Mouse (Mus musculus): ENCODE data around the gene Irak1bp1. TPM values are rescaled to one million over a fixed set of nuclear protein-coding genes. Genes with fewer than 3 reads are reported as not detected.

Gene Irak1bp1
- total RNA-seq, 2 experiments from 2014 or later, result 16.6 to 18.6 TPM

GRCm38 (mm10) chr9:82835921-82836320 is 6.6 kb downstream of the Irak1bp1 start:
- intact Hi-C loops (cut with DNase I), result no loop called here
- no peak for TF ChIP-seq CTCF (IDR thresholded peaks at IDR 0.05)
- Histone ChIP-seq H3K4me3 (no peak overlapping the region), H3K27ac (no peak overlapping the region)
- DNase-seq (ENCODE audit: extremely low spot score in 1 of 2, low spot score in 2 of 2), result no peak

DNA sequence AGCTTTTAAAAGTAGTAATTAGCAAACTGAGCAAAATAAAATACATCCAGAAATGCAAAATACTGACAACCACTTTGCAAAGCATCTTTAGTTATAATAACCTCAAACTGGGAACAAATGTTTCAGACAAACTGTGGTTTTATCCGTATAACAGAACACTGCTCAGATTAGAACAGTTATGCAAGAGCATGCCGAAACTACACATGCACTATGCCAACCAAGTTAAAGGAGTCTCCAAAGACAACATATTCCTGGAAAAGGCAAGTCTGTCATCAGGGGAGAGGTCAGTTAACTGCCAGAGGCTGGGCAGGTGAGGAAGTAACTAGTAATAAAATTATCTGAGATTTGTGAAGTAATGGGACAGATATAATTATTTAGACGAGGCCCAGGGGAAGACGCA is 13.3 kb downstream of the Irak1bp1 start:
- no peak overlapping the region for H3K27ac ChIP-seq
- TF ChIP-seq CTCF (IDR thresholded peaks at IDR 0.05), result no peak
- intact Hi-C loops (cut with DNase I), result no loop called here
- no peak for DNase-seq (ENCODE audit: extremely low spot score in 1 of 2, low spot score in 2 of 2)
- H3K4me3 ChIP-seq, result no peak overlapping the region

DNA sequence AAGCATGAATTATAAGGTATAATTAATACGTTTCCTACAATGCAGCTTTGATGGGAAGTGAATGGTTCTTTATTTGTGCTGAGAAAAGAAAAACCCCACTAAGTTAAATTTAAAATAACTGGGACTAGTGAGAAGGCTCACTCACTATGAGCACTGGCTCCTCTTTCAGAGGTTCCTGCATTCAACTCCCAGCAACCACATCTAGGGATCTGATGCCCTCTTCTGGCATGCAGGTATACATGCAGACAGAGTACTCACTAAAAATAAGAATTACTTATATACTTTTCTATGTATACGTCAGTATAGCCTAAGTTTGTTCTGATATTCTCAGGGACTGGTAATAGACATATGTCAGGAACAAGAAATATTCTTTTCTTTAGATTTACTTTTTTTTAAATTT is 24.7 kb downstream of the Irak1bp1 start:
- no peak overlapping the region; the same call in 1 of the 2 replicates for H3K27ac ChIP-seq
- TF ChIP-seq CTCF (IDR thresholded peaks at IDR 0.05), result peak; percentile 63
- no peak for DNase-seq (ENCODE audit: extremely low spot score in 1 of 2, low spot score in 2 of 2)
- H3K4me3 ChIP-seq, result no peak overlapping the region
- intact Hi-C loops (cut with DNase I), result no loop called here

GRCm38 (mm10) chr9:82854973-82855614 is 25.8 kb downstream of the Irak1bp1 start:
- TF ChIP-seq CTCF (IDR thresholded peaks at IDR 0.05), result no peak
- DNase-seq (ENCODE audit: extremely low spot score in 1 of 2, low spot score in 2 of 2), result peak in 1 of 2 experiments; percentile 31
- H3K4me3 ChIP-seq, result no peak overlapping the region
- intact Hi-C loops (cut with DNase I), result no loop called here
- peak overlapping the region; percentile 55 for H3K27ac ChIP-seq

GRCm38 (mm10) chr9:82856241-82856640 is 26.9 kb downstream of the Irak1bp1 start:
- intact Hi-C loops (cut with DNase I), result no loop called here
- DNase-seq (ENCODE audit: extremely low spot score in 1 of 2, low spot score in 2 of 2), result no peak
- Histone ChIP-seq H3K4me3 (no peak overlapping the region), H3K27ac (no peak overlapping the region)
- TF ChIP-seq CTCF (IDR thresholded peaks at IDR 0.05), result no peak

DNA sequence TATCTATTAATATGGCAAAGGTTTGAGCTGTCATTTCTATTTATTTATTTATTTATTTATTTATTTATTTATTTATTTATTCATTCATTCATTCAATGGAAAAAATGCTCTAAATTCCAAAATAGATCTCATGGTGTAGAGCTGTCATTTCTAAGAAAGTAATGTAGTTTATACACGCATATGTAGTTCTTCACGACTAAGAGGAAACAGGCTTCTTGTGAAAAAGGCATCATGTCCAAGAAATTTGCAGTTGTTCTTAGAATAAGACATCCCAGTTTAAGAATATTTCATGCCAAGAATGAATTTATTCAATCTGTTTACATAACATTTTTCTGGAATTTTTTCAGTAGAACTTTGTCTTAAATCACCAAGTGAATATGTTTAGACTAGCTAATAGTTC is 31.5 kb downstream of the Irak1bp1 start:
- TF ChIP-seq CTCF (IDR thresholded peaks at IDR 0.05), result no peak
- no peak overlapping the region; the same call in 1 of the 2 replicates for H3K27ac ChIP-seq
- DNase-seq (ENCODE audit: extremely low spot score in 1 of 2, low spot score in 2 of 2), result no peak
- H3K4me3 ChIP-seq, result no peak overlapping the region
- intact Hi-C loops (cut with DNase I), result no loop called here

DNA sequence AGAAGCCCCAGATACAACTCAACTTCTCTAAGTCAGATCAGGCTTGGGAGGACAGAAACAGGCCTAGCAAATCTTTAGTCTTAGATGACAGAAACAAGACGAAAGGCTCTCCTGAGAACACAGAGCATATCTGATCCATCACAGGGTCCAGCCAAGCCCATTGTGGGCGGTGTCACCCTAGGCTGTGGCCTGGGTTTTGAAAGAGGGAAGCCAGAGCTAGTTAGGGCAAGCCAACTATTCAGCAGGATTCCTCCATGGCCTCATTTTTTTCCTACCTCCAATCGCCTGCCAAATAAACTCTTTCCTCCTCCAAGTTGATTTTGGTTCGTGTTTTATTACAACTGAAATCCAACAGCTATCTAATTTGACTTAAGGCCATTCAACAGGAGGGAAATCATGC is 32.0 kb downstream of the Irak1bp1 start:
- no peak overlapping the region for H3K4me3 ChIP-seq
- H3K27ac ChIP-seq, result peak overlapping the region; percentile 2; the same call in 1 of the 2 replicates
- no peak for DNase-seq (ENCODE audit: extremely low spot score in 1 of 2, low spot score in 2 of 2)
- TF ChIP-seq CTCF (IDR thresholded peaks at IDR 0.05), result no peak
- intact Hi-C loops (cut with DNase I), result no loop called here

DNA sequence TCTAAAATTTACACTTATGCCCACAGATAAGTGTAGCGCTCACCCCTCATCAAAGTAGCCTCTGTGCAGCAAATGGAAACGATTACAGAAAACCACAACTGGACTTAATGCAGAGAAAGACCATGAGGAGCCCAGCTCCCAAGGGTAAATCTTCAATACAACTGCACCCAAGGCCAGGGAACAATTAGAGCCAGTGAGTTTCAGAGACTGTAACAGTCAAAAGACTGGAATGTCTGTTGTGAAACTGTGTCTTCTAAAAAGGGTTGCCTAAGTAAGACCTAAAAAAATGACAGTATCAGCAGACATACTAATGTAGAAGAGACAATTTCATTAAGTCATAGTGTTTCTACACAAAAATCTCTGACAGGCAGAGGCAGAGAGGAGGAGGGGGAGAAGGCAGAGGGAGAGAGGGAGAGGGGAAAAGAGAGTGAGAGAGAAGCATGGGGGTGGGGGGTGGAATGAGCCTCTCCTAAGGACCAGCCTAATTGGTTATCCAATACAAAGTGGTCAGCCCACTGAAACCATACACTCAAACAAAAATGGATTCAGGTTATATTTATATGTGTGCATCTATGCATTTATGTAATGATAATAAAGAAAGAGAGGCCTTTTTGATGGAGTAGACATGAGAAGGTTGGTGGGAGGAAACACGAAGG is 32.6 kb downstream of the Irak1bp1 start:
- intact Hi-C loops (cut with DNase I), result no loop called here
- DNase-seq (ENCODE audit: extremely low spot score in 1 of 2, low spot score in 2 of 2), result no peak
- no peak for TF ChIP-seq CTCF (IDR thresholded peaks at IDR 0.05)
- H3K27ac ChIP-seq, result peak overlapping the region; percentile 2; the same call in 1 of the 2 replicates
- no peak overlapping the region for H3K4me3 ChIP-seq

GRCm38 (mm10) chr9:82866121-82866520 is 36.8 kb downstream of the Irak1bp1 start:
- TF ChIP-seq CTCF (IDR thresholded peaks at IDR 0.05), result no peak

GRCm38 (mm10) chr9:82867698-82868097 is 38.4 kb downstream of the Irak1bp1 start:
- no peak overlapping the region for H3K4me3 ChIP-seq
- intact Hi-C loops (cut with DNase I), result no loop called here
- TF ChIP-seq CTCF (IDR thresholded peaks at IDR 0.05), result no peak
- no peak for DNase-seq (ENCODE audit: extremely low spot score in 1 of 2, low spot score in 2 of 2)
- no peak overlapping the region for H3K27ac ChIP-seq

More at GRCm38 (mm10) chr9:82866121-82866520, 36.8 kb downstream of the Irak1bp1 start:
- Histone ChIP-seq H3K27ac (no peak overlapping the region), H3K4me3 (no peak overlapping the region)
- DNase-seq (ENCODE audit: extremely low spot score in 1 of 2, low spot score in 2 of 2), result no peak
- intact Hi-C loops (cut with DNase I), result no loop called here

DNA sequence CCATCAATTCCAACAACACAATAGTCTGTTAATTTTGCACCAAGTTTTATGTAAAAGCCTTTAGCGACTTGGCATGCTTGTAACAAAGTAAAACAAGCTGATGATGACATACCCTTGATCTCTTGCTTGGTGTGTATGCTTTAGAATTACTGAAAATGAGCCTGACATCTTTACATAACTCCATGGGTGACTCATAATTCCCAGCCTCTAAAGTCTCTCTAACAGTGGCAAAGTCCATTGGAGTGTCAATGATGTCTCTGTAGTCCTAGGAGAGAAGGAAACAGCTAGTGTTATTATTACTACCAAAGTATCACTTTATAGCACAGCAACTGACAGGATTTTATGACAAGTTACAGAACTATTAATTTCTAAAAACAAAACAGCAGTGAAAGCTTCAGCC is 47.7 kb downstream of the Irak1bp1 start:
- intact Hi-C loops (cut with DNase I), result loop anchor here (5.0 kb wide), 1 partner anchor 35 kb away; no protein-coding TSS in a partner anchor
- no peak for TF ChIP-seq CTCF (IDR thresholded peaks at IDR 0.05)
- H3K4me3 ChIP-seq, result no peak overlapping the region
- H3K27ac ChIP-seq, result no peak overlapping the region
- no peak for DNase-seq (ENCODE audit: extremely low spot score in 1 of 2, low spot score in 2 of 2)

GRCm38 (mm10) chr9:82884177-82884576 is 54.8 kb downstream of the Irak1bp1 start:
- no peak for DNase-seq (ENCODE audit: extremely low spot score in 1 of 2, low spot score in 2 of 2)
- intact Hi-C loops (cut with DNase I), result no loop called here
- Histone ChIP-seq H3K4me3 (no peak overlapping the region), H3K27ac (no peak overlapping the region)
- peak; percentile 31 for TF ChIP-seq CTCF (IDR thresholded peaks at IDR 0.05)

DNA sequence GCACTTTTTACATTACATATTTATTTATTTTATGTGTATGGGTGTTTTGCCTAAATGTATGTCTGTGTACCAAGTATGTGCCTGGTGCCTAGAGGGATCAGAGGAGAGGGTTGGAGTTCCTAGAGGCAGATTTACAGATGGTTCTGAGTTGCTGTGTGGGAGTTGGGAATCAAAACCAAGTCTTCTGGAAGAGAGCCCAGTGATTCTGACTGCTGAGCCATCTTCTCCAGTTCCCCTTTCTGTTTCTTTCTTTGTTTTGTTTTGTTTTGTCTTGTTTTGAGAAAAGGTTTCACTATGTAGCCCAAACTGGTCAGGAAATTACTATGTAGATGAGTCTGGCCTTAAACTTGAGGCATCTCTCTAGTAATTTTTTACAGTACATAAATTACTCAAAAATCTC is 59.3 kb downstream of the Irak1bp1 start:
- no peak for TF ChIP-seq CTCF (IDR thresholded peaks at IDR 0.05)
- H3K4me3 ChIP-seq, result no peak overlapping the region
- intact Hi-C loops (cut with DNase I), result no loop called here
- no peak overlapping the region for H3K27ac ChIP-seq
- no peak for DNase-seq (ENCODE audit: extremely low spot score in 1 of 2, low spot score in 2 of 2)

Other genes with a start within 250 kb of the Irak1bp1 start
- 10 to 100 TPM; 76.6 to 78.7 TPM for gene Phip, start 146.0 kb downstream of the Irak1bp1 start, total RNA-seq (2021)